Mouse (Mus musculus) thymus, postnatal 0 days (tissue): ENCODE results near the gene Rnf32. TPM values are rescaled to one million over a fixed set of nuclear protein-coding genes. Genes with fewer than 3 reads are reported as not detected.

ENCODE experiments used
- DNase-seq: peaks from one replicate; pipeline ENCODE4 v3.0.0-alpha.2; 2015; ENCODE audit warnings: low spot score
- polyA plus RNA-seq: library from polyadenylated mRNA; unstranded; fragments of >200 nt; fragmentation: Nextera tagmentation; extraction: Ambion mirVana; gene quantifications from 2 replicates; pipeline ENCODE4 v1.2.1, GENCODE M21; 2015

Gene Rnf32
- polyA plus RNA-seq, 1 experiment from 2014 or later = 1.3 TPM

GRCm38 (mm10) chr5:29273426-29273825 lies 77.6 kb downstream of the Rnf32 start:
- DNase-seq = no peak

DNA sequence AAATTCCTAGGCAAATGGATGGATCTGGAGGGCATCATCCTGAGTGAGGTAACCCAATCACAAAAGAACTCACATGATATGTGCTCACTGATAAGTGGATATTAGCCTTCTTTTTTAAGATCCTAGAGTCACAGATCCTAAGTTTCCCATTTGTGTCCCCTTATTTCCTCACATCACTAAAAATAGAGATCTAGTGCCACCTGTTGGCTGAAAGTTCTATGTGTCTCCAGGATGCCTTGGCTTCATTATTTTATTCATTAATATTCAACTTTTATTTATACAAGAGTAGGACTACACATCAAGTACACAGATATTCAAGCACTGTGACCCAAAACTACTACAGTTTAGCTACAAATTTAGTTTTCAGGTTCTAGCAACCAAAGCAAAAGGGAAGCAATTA lies 79.0 kb downstream of the Rnf32 start:
- DNase-seq = no peak

Other genes with a start within 250 kb of the Rnf32 start
- 5.2 and 6.0 TPM in 2 replicates for gene Lmbr1, start 182.4 kb downstream of the Rnf32 start, polyA plus RNA-seq
- gene Nom1, start 238.7 kb downstream of the Rnf32 start, polyA plus RNA-seq = 25.3 and 27.0 TPM in 2 replicates